Mouse (Mus musculus) gastrocnemius, postnatal 25 days (tissue): Measurements from ENCODE around the gene Flywch2. TPM values are rescaled to one million over a fixed set of nuclear protein-coding genes. Genes with fewer than 3 reads are reported as not detected.

Experiments used
- microRNA-seq, 2 experiments: library from miRNA; unstranded; fragments of <30 nt; microRNA quantifications; one replicate each; pipeline ENCODE4 v1.2.0; 2021; ENCODE audit warnings: borderline replicate concordance in 2 of 2
- total RNA-seq, 2 experiments: library from RNA; stranded (reverse); gene quantifications; 1 replicate in 1 of 2; 2 replicates in 1 of 2; pipeline ENCODE4 v1.2.3; 2021

Gene Flywch2
- total RNA-seq, 2 experiments from 2014 or later = 0.56 to 0.83 TPM

Small RNA genes lying within 50 kb of the gene (microRNA-seq; reads per million reads assigned to microRNA genes)
- gene Mir5125 = 0 to 0.53 reads per million in 2 experiments

Other genes with a start within 250 kb of the Flywch2 start
- gene Zfp213, start 221.8 kb downstream of the Flywch2 start, total RNA-seq = 1 to 10 TPM; 1.9 to 2.4 TPM
- 1 to 10 TPM; 2.0 to 2.1 TPM for gene Zfp13, start 186.6 kb downstream of the Flywch2 start, total RNA-seq
- gene Zscan10, start 185.2 kb downstream of the Flywch2 start, total RNA-seq = not detected
- not detected for gene Mmp25, start 140.8 kb downstream of the Flywch2 start, total RNA-seq
- not detected for gene Bicdl2, start 125.6 kb downstream of the Flywch2 start, total RNA-seq
- 100 to 1,000 TPM; 123 to 156 TPM for gene Hcfc1r1, start 112.5 kb downstream of the Flywch2 start, total RNA-seq
- gene Thoc6, start 112.2 kb downstream of the Flywch2 start, total RNA-seq = 10 to 100 TPM in 1 of 2 experiments, 1 to 10 TPM in 1; 9.3 to 10.8 TPM
- gene Tnfrsf12a, start 108.6 kb downstream of the Flywch2 start, total RNA-seq = 10 to 100 TPM; 46.1 to 61.5 TPM
- gene Cldn6, start 106.8 kb downstream of the Flywch2 start, total RNA-seq = not detected
- under 1 TPM in 1 of 2 experiments, not detected in 1; 0.19 TPM for gene Cldn9, start 102.1 kb downstream of the Flywch2 start, total RNA-seq
- not detected for gene 1520401A03Rik, start 63.3 kb downstream of the Flywch2 start, total RNA-seq
- gene Pkmyt1, start 59.7 kb downstream of the Flywch2 start, total RNA-seq = under 1 TPM; 0.67 to 0.83 TPM
- gene Paqr4, start 45.2 kb downstream of the Flywch2 start, total RNA-seq = 1 to 10 TPM; 4.4 to 5.2 TPM
- gene Kremen2, start 40.2 kb downstream of the Flywch2 start, total RNA-seq = not detected
- 10 to 100 TPM; 33.5 to 34.0 TPM for gene Flywch1, start 14.5 kb downstream of the Flywch2 start, total RNA-seq
- gene Srrm2, start 4.5 kb upstream of the Flywch2 start, total RNA-seq = 100 to 1,000 TPM; 157 to 160 TPM
- gene Elob, start 43.1 kb upstream of the Flywch2 start, total RNA-seq = 100 to 1,000 TPM; 237 to 267 TPM
- gene Prss33, start 50.0 kb upstream of the Flywch2 start, total RNA-seq = not detected
- not detected for gene Prss32, start 57.8 kb upstream of the Flywch2 start, total RNA-seq
- gene Prss41, start 58.1 kb upstream of the Flywch2 start, total RNA-seq = not detected
- not detected for gene Prss21, start 82.0 kb upstream of the Flywch2 start, total RNA-seq
- not detected for gene Dcpp1, start 94.8 kb upstream of the Flywch2 start, total RNA-seq
- not detected for gene Dcpp2, start 94.8 kb upstream of the Flywch2 start, total RNA-seq
- not detected for gene Dcpp3, start 131.4 kb upstream of the Flywch2 start, total RNA-seq
- not detected for gene Sbp, start 155.6 kb upstream of the Flywch2 start, total RNA-seq
- not detected for gene Sbpl, start 169.2 kb upstream of the Flywch2 start, total RNA-seq
- not detected for gene Prss30, start 194.5 kb upstream of the Flywch2 start, total RNA-seq
- not detected for gene Prss22, start 212.0 kb upstream of the Flywch2 start, total RNA-seq